Mouse (Mus musculus) splenic B cell, adult 2 months (primary cell): ENCODE measurements around the gene Gxylt2.

Source experiments
- DNase-seq: peaks from one replicate; pipeline ENCODE4 v3.0.0-alpha.2; 2011; ENCODE audit warnings: low read depth, low spot score
- H3K27me3 ChIP-seq: 2 replicates; pipeline ENCODE4 v1.6.1; 2012; ENCODE audit warnings: mild to moderate bottlenecking, low read length, moderate library complexity, mixed read lengths; ENCODE audit not compliant: control insufficient read depth, poor library complexity, insufficient read depth, severe bottlenecking
- H3K36me3 ChIP-seq: 2 replicates; pipeline ENCODE4 v1.6.1; 2012; ENCODE audit warnings: mild to moderate bottlenecking, low read length, moderate library complexity, mixed read lengths; ENCODE audit not compliant: control insufficient read depth, poor library complexity, insufficient read depth, severe bottlenecking

Gene Gxylt2

GRCm38 (mm10) chr6:100733218-100733617 is 28.7 kb downstream of the Gxylt2 start:
- no peak for DNase-seq
- Histone ChIP-seq H3K36me3 (no peaks in the 10 kb centered on the region), H3K27me3 (no peaks in the 10 kb centered on the region)

- no peak for DNase-seq
These were observed 29.8 kb downstream of the Gxylt2 start for GRCm38 (mm10) chr6:100734321-100734720.

GRCm38 (mm10) chr6:100758431-100759208 is 54.1 kb downstream of the Gxylt2 start:
- Histone ChIP-seq H3K36me3 (no peaks in the 10 kb centered on the region), H3K27me3 (no peaks in the 10 kb centered on the region)
- DNase-seq, result no peak

More at GRCm38 (mm10) chr6:100734321-100734720, 29.8 kb downstream of the Gxylt2 start:
- Histone ChIP-seq H3K27me3 (no peaks in the 10 kb centered on the region), H3K36me3 (no peaks in the 10 kb centered on the region)

GRCm38 (mm10) chr6:100767756-100768155 is 63.2 kb downstream of the Gxylt2 start:
- no peaks in the 10 kb centered on the region for H3K27me3 ChIP-seq
- DNase-seq, result no peak

GRCm38 (mm10) chr6:100775923-100776505 is 71.5 kb downstream of the Gxylt2 start:
- H3K27me3 ChIP-seq, result no peaks in the 10 kb centered on the region
- no peaks in the 10 kb centered on the region for H3K36me3 ChIP-seq
- DNase-seq, result no peak

More at GRCm38 (mm10) chr6:100767756-100768155, 63.2 kb downstream of the Gxylt2 start:
- H3K36me3 ChIP-seq, result no peaks in the 10 kb centered on the region

- DNase-seq, result no peak
- Histone ChIP-seq H3K36me3 (no peaks in the 10 kb centered on the region), H3K27me3 (no peaks in the 10 kb centered on the region)
These were observed 74.1 kb downstream of the Gxylt2 start for GRCm38 (mm10) chr6:100778595-100778994.

- Histone ChIP-seq H3K36me3 (no peaks in the 10 kb centered on the region), H3K27me3 (no peaks in the 10 kb centered on the region)
- no peak for DNase-seq
These were observed 75.9 kb downstream of the Gxylt2 start for GRCm38 (mm10) chr6:100780421-100780820.

GRCm38 (mm10) chr6:100781644-100782043 is 77.1 kb downstream of the Gxylt2 start:
- Histone ChIP-seq H3K36me3 (no peaks in the 10 kb centered on the region), H3K27me3 (no peaks in the 10 kb centered on the region)
- DNase-seq, result no peak

GRCm38 (mm10) chr6:100787726-100788125 is 83.2 kb downstream of the Gxylt2 start:
- Histone ChIP-seq H3K36me3 (no peaks in the 10 kb centered on the region), H3K27me3 (no peaks in the 10 kb centered on the region)
- DNase-seq, result no peak

- Histone ChIP-seq H3K27me3 (no peaks in the 10 kb centered on the region), H3K36me3 (no peaks in the 10 kb centered on the region)
- no peak for DNase-seq
These were observed 84.6 kb downstream of the Gxylt2 start for GRCm38 (mm10) chr6:100789161-100789560.

- H3K27me3 ChIP-seq, result no peaks in the 10 kb centered on the region
- no peaks in the 10 kb centered on the region for H3K36me3 ChIP-seq
- DNase-seq, result no peak
These were observed 87.6 kb downstream of the Gxylt2 start for GRCm38 (mm10) chr6:100792055-100792659.

GRCm38 (mm10) chr6:100792973-100793769 is 88.6 kb downstream of the Gxylt2 start:
- no peak for DNase-seq
- Histone ChIP-seq H3K36me3 (no peaks in the 10 kb centered on the region), H3K27me3 (no peaks in the 10 kb centered on the region)

- Histone ChIP-seq H3K36me3 (no peaks in the 10 kb centered on the region), H3K27me3 (no peaks in the 10 kb centered on the region)
- DNase-seq, result no peak
These were observed 91.3 kb downstream of the Gxylt2 start for GRCm38 (mm10) chr6:100795797-100796196.

GRCm38 (mm10) chr6:100799290-100799689 is 94.8 kb downstream of the Gxylt2 start:
- Histone ChIP-seq H3K27me3 (no peaks in the 10 kb centered on the region), H3K36me3 (no peaks in the 10 kb centered on the region)
- DNase-seq, result no peak
